Mouse (Mus musculus): ENCODE measurements at regions not wholly inside any gene's neighbourhood (a gene's known extent, or its start where the extent isn't known, plus 50 kb on each side); places are given as distances from the start of the nearest gene placed in this dataset.
"Not testable (repeated sequence)": the region's sequence is repeated elsewhere in the genome, so short reads cannot be mapped to it uniquely, and the experiment has no call there.

- Histone ChIP-seq H3K4me1 (ENCODE audit: control insufficient read depth) (no peaks in the 10 kb centered on the region), H3K9me3 (ENCODE audit: control insufficient read depth, low read length) (no peaks in the 10 kb centered on the region), H3K4me3 (replicated peaks) (no peak overlapping the region), H3K36me3 (ENCODE audit: control insufficient read depth) (no peaks in the 10 kb centered on the region), H3K27me3 (ENCODE audit: control insufficient read depth) (no peaks in the 10 kb centered on the region)
- no peak for TF ChIP-seq TAL1 (IDR thresholded peaks at IDR 0.05; ENCODE audit: low read length)
- no peak for TF ChIP-seq GATA1 (IDR thresholded peaks at IDR 0.05; ENCODE audit: low read length)
Measured at GRCm38 (mm10) chr4:101366905-101367679, 52.0 kb upstream of the Ak4 start.

DNA sequence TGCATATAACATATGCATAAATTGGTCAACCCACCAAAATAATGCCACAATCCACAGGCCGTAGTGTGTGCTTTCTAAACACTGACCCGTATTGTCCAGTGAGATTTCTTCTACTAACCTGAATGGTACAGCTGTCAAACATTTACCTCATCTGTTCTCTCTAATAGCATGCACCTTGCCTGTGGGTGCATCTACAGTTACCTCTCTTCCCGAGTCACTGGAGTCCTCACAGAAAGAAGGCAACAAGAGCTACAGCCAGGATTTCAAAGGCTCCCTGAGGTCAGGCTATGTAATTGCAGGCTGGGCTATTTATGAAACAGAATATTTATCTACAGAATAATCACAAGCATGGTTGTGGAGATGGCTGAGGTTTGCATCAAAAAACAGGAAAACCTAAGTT, 53.8 kb upstream of the Ak4 start:
- Histone ChIP-seq H3K27me3 (ENCODE audit: control insufficient read depth) (no peaks in the 10 kb centered on the region), H3K9me3 (ENCODE audit: control insufficient read depth, low read length) (no peaks in the 10 kb centered on the region), H3K4me1 (ENCODE audit: control insufficient read depth) (no peaks in the 10 kb centered on the region), H3K4me3 (replicated peaks) (no peak overlapping the region), H3K36me3 (ENCODE audit: control insufficient read depth) (no peaks in the 10 kb centered on the region)
- no peak for TF ChIP-seq GATA1 (IDR thresholded peaks at IDR 0.05; ENCODE audit: low read length)
- no peak for TF ChIP-seq TAL1 (IDR thresholded peaks at IDR 0.05; ENCODE audit: low read length)

GRCm38 (mm10) chr4:101364716-101365115, 54.4 kb upstream of the Ak4 start:
- no peaks in the 10 kb centered on the region for H3K27me3 ChIP-seq (ENCODE audit: control insufficient read depth)
- H3K4me3 ChIP-seq (replicated peaks) = no peak overlapping the region
- TF ChIP-seq TAL1 (IDR thresholded peaks at IDR 0.05; ENCODE audit: low read length) (no peak), GATA1 (IDR thresholded peaks at IDR 0.05; ENCODE audit: low read length) (no peak)
- H3K9me3 ChIP-seq (ENCODE audit: control insufficient read depth, low read length) = no peaks in the 10 kb centered on the region
- peaks cover 1% of the 10 kb centered on the region for H3K4me1 ChIP-seq (ENCODE audit: control insufficient read depth)
- H3K36me3 ChIP-seq (ENCODE audit: control insufficient read depth) = no peaks in the 10 kb centered on the region

DNA sequence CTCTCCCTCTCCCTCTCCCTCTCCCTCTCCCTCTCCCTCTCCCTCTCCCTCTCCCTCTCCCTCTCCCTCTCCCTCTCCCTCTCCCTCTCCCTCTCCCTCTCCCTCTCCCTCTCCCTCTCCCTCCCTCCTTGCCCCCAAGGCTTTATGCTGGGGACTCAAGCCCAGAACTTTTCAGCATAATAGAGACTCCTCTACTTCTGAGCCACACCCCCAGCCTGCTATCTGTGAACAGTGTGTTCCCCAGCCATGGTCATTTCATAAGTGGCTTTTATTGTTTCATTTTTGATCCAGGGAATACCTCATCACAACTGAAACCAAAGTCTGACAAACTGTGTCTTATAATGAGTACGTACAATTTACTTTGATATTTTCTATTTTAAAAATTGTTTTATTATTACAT, 55.8 kb upstream of the Ak4 start:
- H3K27me3 ChIP-seq (ENCODE audit: control insufficient read depth); H3K4me3 ChIP-seq (replicated peaks); H3K36me3 ChIP-seq (ENCODE audit: control insufficient read depth); H3K9me3 ChIP-seq (ENCODE audit: control insufficient read depth, low read length): not testable (repeated sequence)
- H3K4me1 ChIP-seq (ENCODE audit: control insufficient read depth) = peaks cover 12% of the 10 kb centered on the region

DNA sequence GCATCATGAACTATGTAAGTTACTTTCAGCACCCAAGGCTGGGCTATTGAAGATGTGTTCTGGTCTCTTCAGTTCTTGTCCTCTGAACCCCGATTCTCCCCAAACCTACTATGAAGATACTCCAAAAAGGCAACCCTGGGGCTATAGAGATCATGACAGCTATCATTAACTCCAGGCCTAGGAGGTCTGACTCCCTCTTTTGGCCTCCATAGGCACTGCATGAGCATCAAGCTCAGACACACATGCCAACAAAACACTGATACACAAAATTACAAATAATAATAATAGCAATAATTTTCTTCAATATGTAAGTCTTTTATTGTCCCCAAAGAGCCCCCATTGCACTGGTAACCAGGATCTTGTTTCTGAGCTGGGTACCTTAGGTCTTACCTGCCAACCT, 57.3 kb upstream of the Ak4 start:
- peaks cover 4% of the 10 kb centered on the region for H3K27me3 ChIP-seq (ENCODE audit: control insufficient read depth)
- no peaks in the 10 kb centered on the region for H3K36me3 ChIP-seq (ENCODE audit: control insufficient read depth)
- TF ChIP-seq GATA1 (IDR thresholded peaks at IDR 0.05; ENCODE audit: low read length) (no peak), TAL1 (IDR thresholded peaks at IDR 0.05; ENCODE audit: low read length) (no peak)
- H3K9me3 ChIP-seq (ENCODE audit: control insufficient read depth, low read length) = no peaks in the 10 kb centered on the region
- H3K4me3 ChIP-seq (replicated peaks) = no peak overlapping the region
- H3K4me1 ChIP-seq (ENCODE audit: control insufficient read depth) = peaks cover 25% of the 10 kb centered on the region

GRCm38 (mm10) chr4:101360296-101360695, 58.8 kb upstream of the Ak4 start:
- TF ChIP-seq TAL1 (IDR thresholded peaks at IDR 0.05; ENCODE audit: low read length) = no peak
- TF ChIP-seq GATA1 (IDR thresholded peaks at IDR 0.05; ENCODE audit: low read length) = no peak

DNA sequence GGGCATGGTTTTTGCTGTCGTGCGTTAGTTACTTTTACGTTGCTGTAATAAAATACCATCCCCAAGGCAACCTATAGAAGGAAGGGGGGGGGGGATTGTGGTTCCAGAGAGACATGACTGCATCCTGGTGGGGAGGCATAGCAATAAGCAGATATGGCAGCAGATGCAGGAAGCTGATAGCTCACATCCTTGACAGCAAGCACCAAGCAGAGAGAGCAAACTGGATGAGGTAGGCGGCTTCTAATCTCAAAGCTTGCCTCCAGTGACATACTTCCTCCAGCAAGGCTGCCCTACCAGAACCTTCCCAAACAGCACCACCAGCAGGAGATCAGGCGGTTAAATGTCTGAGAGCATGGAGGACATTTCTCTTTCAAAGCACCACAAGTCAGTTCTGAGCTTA, 60.0 kb upstream of the Ak4 start:
- no peak for TF ChIP-seq TAL1 (IDR thresholded peaks at IDR 0.05; ENCODE audit: low read length)
- no peak for TF ChIP-seq GATA1 (IDR thresholded peaks at IDR 0.05; ENCODE audit: low read length)
- peaks cover 29% of the 10 kb centered on the region for H3K27me3 ChIP-seq (ENCODE audit: control insufficient read depth)
- peaks cover 41% of the 10 kb centered on the region for H3K4me1 ChIP-seq (ENCODE audit: control insufficient read depth)
- H3K4me3 ChIP-seq (replicated peaks) = no peak overlapping the region
- H3K36me3 ChIP-seq (ENCODE audit: control insufficient read depth) = no peaks in the 10 kb centered on the region
- no peaks in the 10 kb centered on the region for H3K9me3 ChIP-seq (ENCODE audit: control insufficient read depth, low read length)

More at GRCm38 (mm10) chr4:101360296-101360695, 58.8 kb upstream of the Ak4 start:
- no peaks in the 10 kb centered on the region for H3K9me3 ChIP-seq (ENCODE audit: control insufficient read depth, low read length)
- H3K27me3 ChIP-seq (ENCODE audit: control insufficient read depth) = peaks cover 18% of the 10 kb centered on the region
- no peaks in the 10 kb centered on the region for H3K36me3 ChIP-seq (ENCODE audit: control insufficient read depth)
- H3K4me1 ChIP-seq (ENCODE audit: control insufficient read depth) = peaks cover 35% of the 10 kb centered on the region
- H3K4me3 ChIP-seq (replicated peaks) = no peak overlapping the region

DNA sequence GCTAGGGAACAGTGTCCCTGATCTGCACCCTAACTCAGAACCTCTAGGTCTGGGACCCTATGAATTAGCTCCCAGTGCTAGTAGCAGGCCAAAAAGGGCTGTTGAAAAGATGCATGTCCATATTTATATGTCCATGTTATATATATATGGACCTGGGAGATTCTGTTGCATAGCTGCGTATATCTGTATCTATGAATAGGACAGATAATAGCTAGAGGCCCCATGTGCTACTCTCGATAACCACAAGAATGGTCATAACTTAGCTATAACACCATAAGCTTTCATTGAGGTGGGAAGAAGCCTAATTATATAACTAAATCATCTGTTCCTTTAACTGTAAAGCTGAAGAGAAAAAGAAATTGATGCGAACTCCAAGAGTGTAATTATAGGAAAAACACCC, 60.6 kb upstream of the Ak4 start:
- TF ChIP-seq GATA1 (IDR thresholded peaks at IDR 0.05; ENCODE audit: low read length) (no peak), TAL1 (IDR thresholded peaks at IDR 0.05; ENCODE audit: low read length) (no peak; the same call in 2 of the 3 replicates)
- Histone ChIP-seq H3K9me3 (ENCODE audit: control insufficient read depth, low read length) (no peaks in the 10 kb centered on the region), H3K36me3 (ENCODE audit: control insufficient read depth) (no peaks in the 10 kb centered on the region), H3K4me3 (replicated peaks) (no peak overlapping the region), H3K27me3 (ENCODE audit: control insufficient read depth) (peaks cover 29% of the 10 kb centered on the region), H3K4me1 (ENCODE audit: control insufficient read depth) (peaks cover 41% of the 10 kb centered on the region)

DNA sequence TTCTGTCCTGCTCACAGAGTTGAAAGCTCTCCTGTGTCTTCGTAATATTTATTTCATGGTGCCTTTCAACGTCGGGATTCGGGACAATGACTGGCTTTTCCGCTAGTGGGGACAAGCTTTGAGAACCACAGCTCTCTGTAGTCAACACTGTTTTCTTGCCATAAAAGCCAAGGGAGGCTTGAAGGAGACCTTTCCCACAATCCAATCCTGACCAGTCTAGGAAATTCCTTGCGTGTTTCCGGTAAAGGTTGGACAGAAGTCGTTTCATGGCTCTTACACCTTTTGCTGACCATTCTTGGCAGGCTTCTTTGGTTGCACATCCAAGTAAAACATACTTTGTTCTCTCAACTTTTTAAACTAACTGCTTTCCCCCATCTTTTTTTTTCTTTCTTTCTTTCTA, 61.2 kb upstream of the Ak4 start:
- H3K9me3 ChIP-seq (ENCODE audit: control insufficient read depth, low read length) = no peaks in the 10 kb centered on the region
- no peak for TF ChIP-seq TAL1 (IDR thresholded peaks at IDR 0.05; ENCODE audit: low read length)
- TF ChIP-seq GATA1 (IDR thresholded peaks at IDR 0.05; ENCODE audit: low read length) = no peak
- peak overlapping the region; percentile 76 for H3K4me3 ChIP-seq (replicated peaks)
- H3K36me3 ChIP-seq (ENCODE audit: control insufficient read depth) = no peaks in the 10 kb centered on the region
- H3K27me3 ChIP-seq (ENCODE audit: control insufficient read depth) = peaks cover 29% of the 10 kb centered on the region
- peaks cover 41% of the 10 kb centered on the region for H3K4me1 ChIP-seq (ENCODE audit: control insufficient read depth)

Data from erythroblast, embryonic 14.5 days (primary cell).